Mouse (Mus musculus) stomach, postnatal 0 days (tissue): Measurements from ENCODE around the gene Adcy2. TPM values are rescaled to one million over a fixed set of nuclear protein-coding genes. Genes with fewer than 3 reads are reported as not detected.

Experiments used
- ATAC-seq: fragments of 200-750 bp; cut with Nextera tagmentation; 2 replicates; pipeline ENCODE4 v1.8.0; 2017; ENCODE audit not compliant: low FRiP score, low TSS enrichment
- DNase-seq: peaks from one replicate; pipeline ENCODE4 v3.0.0-alpha.2; 2016; ENCODE audit warnings: low spot score
- H3K27ac ChIP-seq: fragments of 300-500 bp; sonication (generic); replicated peaks from 2 replicates; pipeline ENCODE4 v1.5.1; 2014; ENCODE audit warnings: mild to moderate bottlenecking, control low read depth
- H3K27me3 ChIP-seq: fragments of 300-500 bp; sonication (generic); 2 replicates; pipeline ENCODE4 v1.6.1; 2014; ENCODE audit warnings: low read length; ENCODE audit not compliant: control insufficient read depth, insufficient read depth
- H3K36me3 ChIP-seq: fragments of 300-500 bp; sonication (generic); 2 replicates; pipeline ENCODE4 v1.6.1; 2014; ENCODE audit warnings: low read length, mixed read lengths; ENCODE audit not compliant: control insufficient read depth, insufficient read depth
- H3K4me1 ChIP-seq: fragments of 300-500 bp; sonication (generic); replicated peaks from 2 replicates; pipeline ENCODE4 v1.6.1; 2014; ENCODE audit warnings: antibody characterized with exemption; ENCODE audit not compliant: control insufficient read depth, insufficient read depth
- H3K4me2 ChIP-seq: fragments of 300-500 bp; sonication (generic); replicated peaks from 2 replicates; pipeline ENCODE4 v1.6.1; 2014; ENCODE audit warnings: low read depth, mild to moderate bottlenecking, control low read depth, moderate library complexity
- H3K4me3 ChIP-seq: fragments of 300-500 bp; sonication (generic); 2 replicates; pipeline ENCODE4 v1.5.1; 2014; ENCODE audit warnings: low read depth, low read length, control low read depth
- H3K9ac ChIP-seq: fragments of 300-500 bp; sonication (generic); 2 replicates; pipeline ENCODE4 v1.6.1; 2014; ENCODE audit warnings: mild to moderate bottlenecking, low read length, control low read depth, mixed read lengths
- H3K9me3 ChIP-seq: fragments of 300-500 bp; sonication (generic); 2 replicates; pipeline ENCODE4 v1.6.1; 2016; ENCODE audit warnings: low read length; ENCODE audit not compliant: control insufficient read depth
- CTCF ChIP-seq: IDR thresholded peaks from 2 replicates; pipeline ENCODE4 v1.5.1; 2016; ENCODE audit warnings: antibody characterized with exemption, low read depth, mild to moderate bottlenecking, moderate library complexity
- EP300 ChIP-seq: optimal IDR thresholded peaks from 2 replicates; pipeline ENCODE3; 2016; ENCODE audit warnings: antibody characterized with exemption
- whole genome bisulfite sequencing: fragments of 180-500 bp; shearing (Covaris S2); extraction: QIAGEN DNeasy Blood & Tissue Kit; methylation state at CpG from one replicate; pipeline ENCODE4 v1.1.7; 2014; 5-methylcytosine and 5-hydroxymethylcytosine counted together
- polyA plus RNA-seq: library from polyadenylated mRNA; unstranded; fragments of >200 nt; fragmentation: Nextera tagmentation; extraction: Ambion mirVana; gene quantifications from 2 replicates; pipeline ENCODE4 v1.2.1, GENCODE M21; 2015

The Adcy2 gene
- polyA plus RNA-seq, 1 experiment from 2014 or later = 3.7 TPM

DNA sequence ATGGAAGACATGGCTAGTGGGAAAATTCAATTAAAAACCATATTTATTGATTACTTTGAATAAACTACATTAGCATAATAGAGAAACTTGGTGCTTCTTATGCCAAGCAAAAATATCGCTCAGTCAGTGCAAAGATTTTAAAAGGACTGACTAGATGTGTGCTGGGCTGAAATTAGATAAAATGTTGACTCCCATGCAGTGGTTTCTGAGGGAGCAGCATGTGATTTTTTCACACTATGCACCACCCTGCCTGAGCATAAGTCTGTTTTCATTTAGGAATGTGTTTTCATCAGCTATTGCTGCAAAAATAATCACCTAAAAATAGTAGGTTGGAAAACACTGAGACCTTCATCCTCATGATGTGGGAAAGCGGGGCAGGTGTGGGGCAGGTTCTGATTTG lies 250.0 kb downstream of the Adcy2 start:
- Histone ChIP-seq H3K9me3 (no peaks in the 10 kb centered on the region), H3K36me3 (no peaks in the 10 kb centered on the region), H3K4me1 (no peaks in the 10 kb centered on the region), H3K4me2 (no peak overlapping the region), H3K9ac (no peak overlapping the region), H3K4me3 (no peak overlapping the region), H3K27ac (no peak overlapping the region), H3K27me3 (no peaks in the 10 kb centered on the region)
- no peak for ATAC-seq
- TF ChIP-seq CTCF = no peak
- TF ChIP-seq EP300 = no peak
- DNase-seq = no peak
- 90% methylated on average over 2 of the region's 2 CpGs for WGBS

GRCm38 (mm10) chr13:68745426-68745825 lies 253.9 kb downstream of the Adcy2 start:
- Histone ChIP-seq H3K4me3 (no peak overlapping the region), H3K27ac (no peak overlapping the region), H3K4me2 (no peak overlapping the region), H3K9me3 (no peaks in the 10 kb centered on the region), H3K4me1 (no peaks in the 10 kb centered on the region), H3K36me3 (no peaks in the 10 kb centered on the region), H3K9ac (no peak overlapping the region), H3K27me3 (no peaks in the 10 kb centered on the region)
- DNase-seq = no peak
- no peak for ATAC-seq
- no peak for TF ChIP-seq EP300
- TF ChIP-seq CTCF = no peak
- WGBS = 91% methylated on average over 5 of the region's 5 CpGs

GRCm38 (mm10) chr13:68712661-68713060 lies 286.7 kb downstream of the Adcy2 start:
- Histone ChIP-seq H3K4me1 (no peaks in the 10 kb centered on the region), H3K9me3 (no peaks in the 10 kb centered on the region), H3K27ac (no peak overlapping the region), H3K9ac (no peak overlapping the region), H3K36me3 (no peaks in the 10 kb centered on the region), H3K4me3 (no peak overlapping the region), H3K4me2 (no peak overlapping the region), H3K27me3 (no peaks in the 10 kb centered on the region)
- DNase-seq (no peak), ATAC-seq (no peak)
- no peak for TF ChIP-seq EP300
- no peak for TF ChIP-seq CTCF

DNA sequence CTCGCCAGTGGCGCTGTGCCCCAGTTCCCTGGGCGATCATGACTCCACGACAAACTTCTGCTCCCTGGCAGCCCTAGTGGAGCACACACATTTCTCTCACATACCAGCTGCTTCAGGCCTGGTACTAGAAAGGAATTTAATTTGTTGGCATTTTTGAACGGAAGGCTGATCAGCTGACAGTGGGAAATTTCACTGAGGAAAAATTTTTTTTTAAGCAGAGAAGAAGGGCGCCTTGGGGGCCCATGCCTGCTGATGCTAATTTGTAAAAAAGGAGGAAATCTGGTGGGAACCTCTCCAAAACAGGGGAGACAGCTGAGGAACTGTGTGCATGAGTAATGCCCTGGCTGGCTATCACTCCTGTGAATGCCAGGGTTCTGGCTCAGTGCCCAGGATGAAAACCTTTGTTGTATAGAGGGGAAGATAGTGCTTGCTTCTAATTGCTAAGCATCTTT lies 292.0 kb downstream of the Adcy2 start:
- Histone ChIP-seq H3K27me3 (no peaks in the 10 kb centered on the region), H3K9me3 (no peaks in the 10 kb centered on the region), H3K27ac (no peak overlapping the region), H3K36me3 (no peaks in the 10 kb centered on the region), H3K4me1 (no peaks in the 10 kb centered on the region), H3K9ac (no peak overlapping the region), H3K4me2 (no peak overlapping the region), H3K4me3 (no peak overlapping the region)
- ATAC-seq (no peak), DNase-seq (no peak)
- TF ChIP-seq EP300 = no peak
- no peak for TF ChIP-seq CTCF
- 69% methylated on average over 6 of the region's 6 CpGs for WGBS

DNA sequence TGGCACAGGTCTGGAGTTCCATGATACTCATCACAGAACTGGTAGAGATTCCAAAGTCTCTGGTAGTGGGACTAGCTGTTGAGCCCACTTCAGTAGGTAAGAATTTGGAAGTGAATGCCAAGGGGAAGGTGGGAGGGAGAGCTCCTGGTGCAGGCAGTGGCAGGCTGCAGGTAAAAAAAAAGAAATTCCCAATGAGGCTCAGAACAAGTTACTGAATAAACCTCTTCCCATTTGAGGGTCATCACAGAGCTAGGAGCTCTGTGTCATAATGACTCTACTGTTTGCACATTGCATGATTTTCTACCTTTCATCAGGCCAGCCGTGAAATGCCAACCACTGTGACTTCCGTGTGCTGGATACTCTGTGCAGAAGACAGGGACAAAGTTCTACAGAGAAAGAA lies 314.4 kb downstream of the Adcy2 start:
- Histone ChIP-seq H3K4me3 (no peak overlapping the region), H3K27me3 (no peaks in the 10 kb centered on the region), H3K9me3 (no peaks in the 10 kb centered on the region), H3K4me2 (no peak overlapping the region), H3K36me3 (no peaks in the 10 kb centered on the region), H3K27ac (no peak overlapping the region), H3K4me1 (no peaks in the 10 kb centered on the region), H3K9ac (no peak overlapping the region)
- ATAC-seq (no peak), DNase-seq (no peak)
- 87% methylated on average over 2 of the region's 2 CpGs for WGBS
- no peak for TF ChIP-seq EP300
- no peak for TF ChIP-seq CTCF

GRCm38 (mm10) chr13:68680429-68680828 lies 318.9 kb downstream of the Adcy2 start:
- Histone ChIP-seq H3K4me1 (no peaks in the 10 kb centered on the region), H3K4me3 (no peak overlapping the region), H3K9ac (no peak overlapping the region), H3K9me3 (no peaks in the 10 kb centered on the region), H3K4me2 (no peak overlapping the region), H3K27ac (no peak overlapping the region), H3K27me3 (no peaks in the 10 kb centered on the region), H3K36me3 (no peaks in the 10 kb centered on the region)
- TF ChIP-seq EP300 (no peak), CTCF (no peak)
- no peak for ATAC-seq
- WGBS = 79% methylated on average over 1 of the region's 1 CpGs
- DNase-seq = no peak
